ENCODE assay signal across 17 mouse cellular contexts in the genomic region with DNA sequence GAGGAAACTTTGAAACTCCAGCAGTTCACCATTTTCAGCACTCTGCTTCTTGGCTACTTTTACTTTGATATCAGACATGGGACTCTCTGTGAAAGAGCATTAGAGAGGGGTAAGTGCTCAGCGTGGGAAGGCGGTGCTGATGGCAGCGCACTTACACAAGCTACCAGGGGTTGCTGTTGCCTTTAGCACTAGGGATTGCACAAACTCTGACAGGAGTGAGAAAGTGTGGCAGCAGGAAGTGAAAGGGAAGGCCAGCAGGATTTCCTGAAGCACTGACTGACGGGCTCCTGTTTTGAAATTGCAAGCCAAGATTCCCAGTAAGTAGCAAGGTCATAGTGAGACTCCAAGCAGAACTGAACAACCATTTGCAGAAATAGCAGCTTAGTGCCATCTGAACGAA.
DNase-seq lines count a peak whose midpoint lies in the region; ATAC-seq and TF ChIP-seq lines count a peak whose summit lies in the region.
"Had no signal": no experiment of that assay in that cellular context is flagged by ENCODE, and none has a peak within 500 bp of the region (broad histone marks: within the 10 kb centered on the region; RNA-seq: fewer than 3 reads in every experiment).

No protein-coding gene starts in this region.

- H3K27me3 ChIP-seq in lung, postnatal 0 days (replicated peaks; ENCODE audit: insufficient read depth, low read length), result no peaks in the 10 kb centered on the region
- H3K27me3 ChIP-seq in midbrain, embryonic 16.5 days (ENCODE audit: control insufficient read depth, insufficient read depth, low read depth, low read length), result no peaks in the 10 kb centered on the region
- H3K27me3 ChIP-seq: embryonic facial prominence, embryonic 13.5 days; limb, embryonic 15.5 days had no signal

- H3K4me2 ChIP-seq in lung, postnatal 0 days (replicated peaks; ENCODE audit: low read depth, low read length), result no peak overlapping the region
- no peak overlapping the region for H3K4me2 ChIP-seq in midbrain, embryonic 16.5 days (ENCODE audit: low read length)
- H3K4me2 ChIP-seq: embryonic facial prominence, embryonic 13.5 days; limb, embryonic 15.5 days had no signal

- 49% methylated on average over 5 of the region's 5 CpGs for whole genome bisulfite sequencing in lung, postnatal 0 days
- 83% methylated on average over 5 of the region's 5 CpGs for WGBS in midbrain, embryonic 16.5 days

- no peak overlapping the region for H3K9ac ChIP-seq in lung, postnatal 0 days (replicated peaks; ENCODE audit: low read depth)
- no peak overlapping the region for H3K9ac ChIP-seq in midbrain, embryonic 16.5 days (ENCODE audit: low read depth, low read length)
- H3K9ac ChIP-seq: embryonic facial prominence, embryonic 13.5 days; limb, embryonic 15.5 days had no signal

- DNase-seq in lung, postnatal 0 days (ENCODE audit: low spot score), result peak; percentile 57
- DNase-seq in gastrocnemius, postnatal 4 days (ENCODE audit: low spot score in 2 of 2), result no peak
- no peak for DNase-seq in embryo, embryonic 11 days
- no peak for DNase-seq in spleen, adult 12 weeks (ENCODE audit: low spot score)
- DNase-seq: cerebellum, adult 9-10 months; kidney, adult 11 months; kidney, postnatal 10 days; retina, postnatal 1 day; right cerebral cortex, postnatal 4 days; thymus, adult 18-20 months; thymus, postnatal 4 days had no signal

- H3K4me1 ChIP-seq in lung, postnatal 0 days (ENCODE audit: insufficient read depth, low read depth, low read length), result 0 out of 2 replicates have a peak, but pooled peaks cover 6% of the 10 kb centered on the region
- no peaks in the 10 kb centered on the region for H3K4me1 ChIP-seq in midbrain, embryonic 16.5 days (ENCODE audit: control insufficient read depth, insufficient read depth, low read length)
- H3K4me1 ChIP-seq: limb, embryonic 15.5 days had no signal

- ATAC-seq in common myeloid progenitor, adult 5-6 weeks (replicated peaks; ENCODE audit: low read depth, poor library complexity, severe bottlenecking), result peak; percentile 81
- ATAC-seq in granulocyte monocyte progenitor cell, adult 5-6 weeks (replicated peaks; ENCODE audit: poor library complexity, severe bottlenecking), result peak; percentile 89
- peak; percentile 48 for ATAC-seq in lung, postnatal 0 days
- ATAC-seq in monocyte, adult 5-6 weeks (replicated peaks; ENCODE audit: insufficient number of reproducible peaks, low FRiP score, low TSS enrichment, poor library complexity, severe bottlenecking), result peak; percentile 52; the same call in 1 of the 2 replicates
- no peak for ATAC-seq in midbrain, embryonic 16.5 days

- no peak overlapping the region for H3K4me3 ChIP-seq in lung, postnatal 0 days (ENCODE audit: low read depth, low read length)
- no peak overlapping the region for H3K4me3 ChIP-seq in midbrain, embryonic 16.5 days (ENCODE audit: low read depth, low read length)
- H3K4me3 ChIP-seq: embryonic facial prominence, embryonic 13.5 days; limb, embryonic 15.5 days had no signal

- no peak for TF ChIP-seq CTCF in lung, postnatal 0 days (IDR thresholded peaks at IDR 0.05)

- H3K36me3 ChIP-seq in lung, postnatal 0 days (ENCODE audit: insufficient read depth, low read length), result no peaks in the 10 kb centered on the region
- H3K36me3 ChIP-seq in midbrain, embryonic 16.5 days (ENCODE audit: control insufficient read depth, insufficient read depth, low read length), result no peaks in the 10 kb centered on the region
- H3K36me3 ChIP-seq: embryonic facial prominence, embryonic 13.5 days; limb, embryonic 15.5 days had no signal

- no peaks in the 10 kb centered on the region for H3K9me3 ChIP-seq in lung, postnatal 0 days (ENCODE audit: low read length)
- H3K9me3 ChIP-seq in midbrain, embryonic 16.5 days (replicated peaks; ENCODE audit: control insufficient read depth, low read length, poor library complexity, severe bottlenecking), result no peaks in the 10 kb centered on the region
- H3K9me3 ChIP-seq: embryonic facial prominence, embryonic 13.5 days; limb, embryonic 15.5 days had no signal

- peak overlapping the region; percentile 9; the same call in 1 of the 2 replicates for H3K27ac ChIP-seq in lung, postnatal 0 days (ENCODE audit: low read length)
- H3K27ac ChIP-seq in midbrain, embryonic 16.5 days (ENCODE audit: low read length), result no peak overlapping the region
- H3K27ac ChIP-seq: embryonic facial prominence, embryonic 13.5 days; limb, embryonic 15.5 days had no signal

- TF ChIP-seq EP300 in lung, postnatal 0 days (IDR thresholded peaks at IDR 0.05), result 0 out of 2 replicates have a peak, but pooled peaks have one; percentile 19
